Mouse (Mus musculus): Measurements from ENCODE around the gene Rbms2.
"Not testable (repeated sequence)": the region's sequence is repeated elsewhere in the genome, so short reads cannot be mapped to it uniquely, and the experiment has no call there.

The Rbms2 gene

GRCm38 (mm10) chr10:128091564-128092505, 88.3 kb downstream of the Rbms2 start, which contains the start of gene Baz2a:
Gene Baz2a (plus strand): TSS chr10:128091577.
- DNase-seq (ENCODE audit: low spot score) = peak; percentile 38

GRCm38 (mm10) chr10:128090651-128091563, 89.2 kb downstream of the Rbms2 start:
- peak; percentile 70 for DNase-seq (ENCODE audit: low spot score)

GRCm38 (mm10) chr10:128089842-128090241, 90.3 kb downstream of the Rbms2 start:
- DNase-seq (ENCODE audit: low spot score) = no peak

- no peak for DNase-seq (ENCODE audit: low spot score)
These were observed 91.9 kb downstream of the Rbms2 start for GRCm38 (mm10) chr10:128088181-128088580.

GRCm38 (mm10) chr10:128087216-128087615, 92.9 kb downstream of the Rbms2 start:
- not testable (repeated sequence) for DNase-seq (ENCODE audit: low spot score)

DNA sequence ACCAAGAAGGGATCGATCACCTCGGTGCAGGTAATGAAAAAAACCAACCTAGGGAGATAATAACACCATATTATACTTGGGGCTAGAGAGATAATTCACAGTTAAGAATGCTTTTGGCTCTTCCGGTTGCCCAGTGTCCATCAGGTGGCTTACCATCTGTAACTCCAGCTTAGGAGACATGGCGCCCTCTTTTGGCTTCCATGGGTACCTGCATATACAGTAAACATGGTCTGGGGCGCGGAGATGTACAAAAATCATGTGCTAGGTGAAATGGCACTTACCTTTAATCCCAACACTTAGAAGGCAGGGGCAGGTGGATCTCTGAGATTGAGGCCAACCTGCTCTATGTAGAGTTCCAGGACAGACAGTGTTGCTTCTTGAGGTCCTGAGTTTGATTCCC, 93.7 kb downstream of the Rbms2 start:
- no peak for DNase-seq (ENCODE audit: low spot score)

- no peak for DNase-seq (ENCODE audit: low spot score)
These were observed 95.9 kb downstream of the Rbms2 start for GRCm38 (mm10) chr10:128084160-128084559.

DNA sequence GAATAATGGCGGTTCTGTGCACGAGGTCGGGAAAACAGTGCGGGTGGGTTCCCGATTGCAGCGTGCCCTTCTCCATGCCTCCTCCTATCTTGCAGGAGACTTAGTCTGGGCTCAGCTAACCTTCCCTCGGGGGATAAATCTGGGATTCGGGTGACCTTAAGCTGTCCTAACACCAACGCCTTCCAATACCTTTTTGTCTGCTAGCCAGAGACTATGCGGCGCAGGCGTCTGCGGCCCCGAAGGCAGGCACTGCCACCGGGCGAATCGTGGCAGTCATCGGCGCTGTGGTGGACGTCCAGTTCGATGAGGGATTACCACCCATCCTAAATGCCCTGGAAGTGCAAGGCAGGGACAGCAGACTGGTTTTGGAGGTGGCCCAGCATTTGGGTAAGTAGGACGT, 96.4 kb downstream of the Rbms2 start:
- no peak for DNase-seq (ENCODE audit: low spot score)

GRCm38 (mm10) chr10:128082880-128083421, 97.1 kb downstream of the Rbms2 start, which contains the start of gene Atp5b:
Gene Atp5b (plus strand): TSS chr10:128083273.
- peak; percentile 96 for DNase-seq (ENCODE audit: low spot score)

GRCm38 (mm10) chr10:128082477-128082808, 97.7 kb downstream of the Rbms2 start:
- no peak for DNase-seq (ENCODE audit: low spot score)

DNA sequence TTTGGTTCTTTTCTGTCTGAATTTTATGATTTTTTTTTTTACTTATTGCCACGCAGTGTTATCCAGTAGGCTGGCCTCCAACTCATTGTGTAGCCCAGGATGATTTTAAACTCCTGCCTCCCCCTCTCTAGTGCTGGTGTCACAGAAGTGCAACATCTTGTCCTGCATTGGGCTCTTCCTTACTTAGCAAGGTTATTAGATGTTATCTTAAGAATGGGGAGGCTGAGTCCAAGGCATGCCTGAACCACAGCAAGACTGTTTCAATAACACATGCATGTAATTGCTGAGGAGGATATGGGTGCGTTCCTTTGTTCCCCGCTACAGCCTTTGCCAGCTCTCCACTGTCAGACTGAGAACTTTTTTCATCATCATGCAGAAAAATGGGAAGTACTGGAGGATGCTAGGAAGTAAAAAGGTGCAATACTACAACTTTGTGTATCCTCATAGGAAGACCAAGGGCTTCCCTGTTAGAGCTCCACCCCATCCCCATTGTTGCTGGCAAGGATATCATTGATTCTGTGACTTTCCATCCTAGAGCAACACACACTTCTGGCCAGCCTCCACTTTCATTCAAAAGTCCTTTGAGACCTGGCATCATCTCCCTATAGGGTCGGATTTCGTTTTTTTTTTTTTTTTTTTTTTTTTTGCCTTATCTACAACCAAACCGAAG, 98.2 kb downstream of the Rbms2 start:
- no peak for DNase-seq (ENCODE audit: low spot score)
